Mouse (Mus musculus) liver, embryonic 14.5 days (tissue): Measurements from ENCODE around the gene Pxylp1.

Experiments used
- CTCF ChIP-seq: IDR thresholded peaks from 2 replicates; pipeline ENCODE4 v1.5.1; 2016; ENCODE audit warnings: antibody characterized with exemption, low read depth, control low read depth
- EP300 ChIP-seq: IDR thresholded peaks from 2 replicates; pipeline ENCODE4 v1.6.1; 2016; ENCODE audit warnings: antibody characterized with exemption, low read depth

DNA sequence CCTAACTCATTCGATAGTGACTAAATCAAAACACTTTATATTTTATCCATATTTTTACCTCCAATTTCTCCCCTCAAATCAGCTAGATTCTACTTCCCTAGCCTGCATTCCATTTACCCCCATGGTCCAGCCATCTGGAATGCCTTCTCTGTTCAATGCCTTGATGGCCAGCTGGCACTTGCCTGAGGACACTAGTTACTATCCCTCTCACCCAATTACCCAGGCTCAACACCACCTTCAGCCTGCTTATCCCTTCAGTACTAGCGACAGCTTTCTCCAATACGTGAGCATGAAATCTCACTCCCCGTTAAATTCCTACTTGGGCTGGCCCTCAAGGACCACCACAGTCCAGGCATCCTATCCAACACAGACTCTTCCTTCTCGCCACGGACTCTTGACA lies 2.2 kb downstream of the Pxylp1 start:
- TF ChIP-seq CTCF (no peak), EP300 (no peak)
